Mouse (Mus musculus) urinary bladder, postnatal 0 days (tissue): ENCODE data around the gene Ppp1r3e. TPM values are rescaled to one million over a fixed set of nuclear protein-coding genes. Genes with fewer than 3 reads are reported as not detected.

ENCODE experiments used
- polyA plus RNA-seq: library from polyadenylated mRNA; unstranded; fragments of >200 nt; fragmentation: Nextera tagmentation; extraction: Ambion mirVana; gene quantifications from 2 replicates; pipeline ENCODE4 v1.2.1, GENCODE M21; 2015

Ppp1r3e gene
- polyA plus RNA-seq = 0.62 and 1.3 TPM in 2 replicates

DNA sequence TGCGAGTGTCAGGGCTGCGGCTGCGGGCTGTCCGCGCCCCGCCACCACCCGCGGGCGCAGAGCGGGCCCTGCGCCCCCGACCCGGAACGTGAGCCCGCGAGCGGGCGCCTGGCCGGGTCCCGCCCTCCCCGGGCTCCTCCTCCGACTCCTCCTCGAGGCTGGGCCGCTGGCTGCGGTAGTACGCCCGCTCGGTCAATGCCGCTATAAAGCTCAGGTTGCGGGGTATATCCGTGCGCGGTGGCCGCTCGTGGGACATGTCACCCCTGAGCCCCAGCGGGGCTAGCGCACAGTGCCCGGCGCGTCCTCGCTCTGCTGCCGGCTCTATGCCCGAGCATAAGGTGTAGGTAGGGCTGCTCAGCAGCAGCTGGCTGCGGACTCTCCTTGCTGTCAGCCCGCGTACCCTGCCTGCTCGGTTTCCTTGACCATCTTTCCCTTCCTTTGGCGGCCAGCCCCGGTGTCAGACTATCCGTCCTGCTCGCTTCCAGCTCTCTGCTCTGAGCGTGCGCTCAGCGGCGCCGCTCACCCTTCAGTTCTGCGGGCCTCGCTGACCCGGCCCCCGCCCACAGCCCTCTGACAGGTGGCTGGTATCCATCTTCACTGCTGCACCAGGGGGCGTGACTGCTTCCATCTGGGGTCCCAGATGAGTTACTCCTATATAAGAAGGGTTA, at the start of gene Ppp1r3e:
TSS of gene Ppp1r3e (minus strand) at position 503 of the 668 bp plus-strand sequence.

DNA sequence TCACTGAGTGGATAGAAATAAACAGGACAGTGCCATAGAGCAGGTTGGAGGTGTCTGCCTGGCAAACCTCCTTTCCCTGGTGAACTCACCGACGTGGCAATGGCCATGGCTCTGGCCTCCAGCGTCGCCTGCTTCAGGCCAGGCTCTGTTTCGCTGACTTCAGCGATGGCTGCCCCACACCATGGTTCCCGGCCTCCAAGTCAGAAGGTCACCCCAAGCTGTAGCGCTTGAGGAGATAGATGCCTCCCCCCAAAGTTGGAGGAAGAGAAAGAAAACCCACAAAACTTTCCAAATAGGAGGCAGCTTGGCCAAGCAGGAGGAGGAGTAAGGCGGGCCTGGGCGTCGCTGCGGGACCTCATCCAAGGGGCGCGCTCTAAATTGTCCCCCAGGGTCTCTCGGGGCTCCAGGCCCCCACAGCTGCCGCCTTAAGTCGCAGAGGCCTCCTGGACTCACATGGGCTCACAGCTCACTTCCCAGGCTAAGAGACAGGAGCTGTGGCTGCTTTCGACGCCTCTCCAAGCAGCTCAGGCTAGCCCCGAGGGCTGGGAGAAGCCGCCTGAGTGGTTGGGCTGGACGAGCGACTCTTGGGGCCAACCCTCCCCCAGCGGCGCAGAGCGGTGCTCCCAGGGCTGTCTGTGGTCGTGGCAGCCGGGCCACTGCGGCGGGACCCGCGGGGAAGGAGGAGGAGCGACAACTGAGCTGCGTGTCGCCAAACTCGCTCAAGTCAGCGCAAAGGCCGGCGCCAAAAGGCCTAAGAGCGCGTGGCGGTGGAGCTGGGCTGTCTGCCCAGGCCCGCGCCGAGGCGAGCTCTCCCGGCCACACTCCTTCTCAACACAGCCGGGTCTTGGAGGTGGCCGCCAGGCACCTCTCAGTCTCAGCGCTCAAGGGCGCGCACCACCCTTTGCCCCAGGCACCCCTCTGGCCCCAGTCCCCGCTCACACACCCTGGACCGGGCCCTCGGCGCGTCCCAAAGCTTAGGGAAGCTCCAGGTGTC, 48.3 kb upstream of the Ppp1r3e start, which contains the start of gene Efs:
TSS of gene Efs (minus strand) at position 778 of the 994 bp plus-strand sequence.

DNA sequence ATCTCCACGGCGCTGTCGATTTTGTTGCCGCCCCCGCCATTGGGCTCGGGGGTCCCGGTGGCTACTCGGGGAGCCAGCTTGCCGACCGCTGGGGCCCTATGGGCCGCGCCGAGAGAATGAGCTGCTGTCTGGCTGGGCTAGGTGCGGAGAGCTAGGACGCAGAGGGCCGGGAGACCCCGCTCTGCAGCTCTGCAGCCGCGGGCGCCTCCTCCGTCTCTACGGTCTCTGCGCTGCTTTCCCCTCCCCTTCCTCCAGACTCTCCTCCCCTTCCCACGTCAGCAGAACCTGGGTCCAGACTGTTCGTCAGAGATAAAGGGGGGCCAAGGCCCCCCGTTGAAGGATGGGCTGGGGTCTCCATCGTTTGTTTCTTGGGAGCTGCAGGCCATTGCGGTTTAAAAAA, 35.5 kb upstream of the Ppp1r3e start, which contains the start of gene Slc22a17:
TSS of gene Slc22a17 (minus strand) at position 247 of the 400 bp plus-strand sequence.

DNA sequence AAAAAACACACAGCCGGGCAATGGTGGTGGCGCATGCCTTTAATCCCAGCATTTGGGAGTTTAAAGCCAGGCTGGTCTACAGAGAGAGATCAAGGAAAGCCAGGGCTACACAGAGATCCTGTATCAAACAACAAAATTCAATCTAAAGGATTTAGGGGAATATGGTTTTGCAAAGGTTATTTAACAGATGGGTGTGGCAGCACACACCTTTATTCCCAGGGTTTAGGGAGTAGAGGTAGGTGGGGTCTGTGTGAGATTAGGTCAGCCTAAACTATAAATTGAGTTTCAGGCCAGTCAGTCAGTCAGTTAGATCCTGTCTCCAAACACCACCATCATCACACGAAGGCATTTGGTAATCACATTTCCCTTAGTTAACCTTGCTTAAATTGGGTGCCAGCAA, 14.8 kb upstream of the Ppp1r3e start, which contains the start of gene Pabpn1:
TSS of gene Pabpn1 (plus strand) at position 301 of the 400 bp plus-strand sequence.

DNA sequence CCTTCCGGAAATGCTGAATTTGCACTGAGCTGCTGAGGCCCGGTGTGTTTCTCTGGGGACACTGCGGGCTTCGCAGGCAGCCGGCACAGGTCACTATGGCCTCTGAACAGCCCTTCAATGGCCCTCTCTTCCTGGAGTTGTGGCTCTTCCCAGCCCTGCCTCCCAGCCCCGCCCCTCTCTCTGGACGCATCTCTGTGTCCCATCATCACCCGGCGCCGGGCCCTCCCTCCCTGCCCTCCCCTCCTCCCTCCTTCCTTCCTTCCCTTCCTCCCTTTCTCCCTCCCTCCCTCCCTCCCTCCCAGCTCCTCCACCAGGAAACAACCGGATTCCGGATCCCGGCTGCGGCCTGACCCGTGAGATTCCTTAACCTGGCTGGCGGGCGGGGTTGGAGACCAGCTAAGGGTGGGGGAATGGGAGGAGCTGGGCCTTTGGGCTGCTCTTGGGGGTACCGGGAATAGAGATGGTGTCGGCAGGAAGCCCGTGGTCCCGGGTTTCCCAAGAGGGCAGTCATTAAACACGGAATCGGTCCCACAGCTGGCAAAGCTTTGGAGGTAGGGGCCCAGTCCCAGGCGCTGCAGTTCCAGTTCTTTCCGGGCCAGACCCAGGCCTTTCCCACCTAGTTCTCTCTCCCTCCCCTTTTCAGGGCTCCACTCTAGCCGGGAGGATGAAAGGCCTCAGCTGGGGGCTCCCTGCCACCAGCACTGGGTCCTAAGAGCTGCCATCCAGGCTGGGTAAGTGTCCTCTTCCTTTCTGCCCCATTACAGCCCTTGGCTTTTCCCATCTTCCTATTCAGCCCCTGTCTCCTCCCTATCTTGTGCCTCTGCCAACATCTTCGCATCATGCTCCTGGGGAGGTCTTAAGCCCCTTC, 6.0 kb upstream of the Ppp1r3e start, which contains the start of the genes Bcl2l2 and Gm20521:
TSS of gene Bcl2l2 (plus strand) at position 224 of the 868 bp plus-strand sequence.
TSS of gene Gm20521 (plus strand) at position 288 of the 868 bp plus-strand sequence.

DNA sequence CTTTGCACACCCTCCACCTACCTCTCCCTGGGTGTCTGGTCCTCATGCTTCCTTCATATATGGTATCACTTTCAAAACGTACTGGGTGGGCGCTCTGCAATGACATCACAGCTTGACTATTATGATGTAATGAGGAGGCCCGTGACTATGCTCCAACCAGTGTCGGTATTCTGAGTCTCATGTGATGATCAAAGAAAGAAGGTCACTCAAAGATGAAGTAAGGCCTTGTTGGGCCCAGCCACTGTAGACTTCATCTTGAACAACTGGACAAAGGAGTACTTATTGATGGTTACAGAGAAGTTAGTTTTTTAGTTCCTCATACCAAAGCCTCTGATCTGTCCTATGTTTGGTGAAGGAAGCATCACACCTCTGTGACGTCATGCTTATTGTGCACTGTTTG, 6.5 kb downstream of the Ppp1r3e start, which contains the start of gene Homez:
TSS of gene Homez (minus strand) at position 101 of the 400 bp plus-strand sequence.

Other genes with a start within 250 kb of the Ppp1r3e start
- gene Gm17606, start 236.6 kb downstream of the Ppp1r3e start, polyA plus RNA-seq = not detected in 2 replicates
- 0.59 and 0.66 TPM in 2 replicates for gene Cdh24, start 236.2 kb downstream of the Ppp1r3e start, polyA plus RNA-seq
- gene 1700123O20Rik, start 191.3 kb downstream of the Ppp1r3e start, polyA plus RNA-seq = 57.6 and 58.6 TPM in 2 replicates
- gene Acin1, start 190.6 kb downstream of the Ppp1r3e start, polyA plus RNA-seq = 50.8 and 54.6 TPM in 2 replicates
- gene Gm29776, start 178.7 kb downstream of the Ppp1r3e start, polyA plus RNA-seq = 0.13 TPM in 1 of 2 replicates, not detected in the other
- gene Cebpe, start 165.4 kb downstream of the Ppp1r3e start, polyA plus RNA-seq = 0.10 TPM in 1 of 2 replicates, not detected in the other
- 12.7 and 14.8 TPM in 2 replicates for gene Slc7a8, start 95.6 kb downstream of the Ppp1r3e start, polyA plus RNA-seq
- gene Rnf212b, start 63.4 kb downstream of the Ppp1r3e start, polyA plus RNA-seq = not detected in 2 replicates
- gene Homez, start 6.6 kb downstream of the Ppp1r3e start, polyA plus RNA-seq = 4.1 and 5.4 TPM in 2 replicates
- 4.2 and 4.4 TPM in 2 replicates for gene Bcl2l2, start 5.8 kb upstream of the Ppp1r3e start, polyA plus RNA-seq
- gene Gm20521, start 5.9 kb upstream of the Ppp1r3e start, polyA plus RNA-seq = 0.26 and 0.69 TPM in 2 replicates
- gene Pabpn1, start 14.9 kb upstream of the Ppp1r3e start, polyA plus RNA-seq = 46.7 and 52.4 TPM in 2 replicates
- 14.4 and 15.9 TPM in 2 replicates for gene Slc22a17, start 35.6 kb upstream of the Ppp1r3e start, polyA plus RNA-seq
- gene Efs, start 48.6 kb upstream of the Ppp1r3e start, polyA plus RNA-seq = 12.7 and 14.5 TPM in 2 replicates
- not detected in 2 replicates for gene Il25, start 55.1 kb upstream of the Ppp1r3e start, polyA plus RNA-seq
- 0.82 and 0.99 TPM in 2 replicates for gene Cmtm5, start 58.7 kb upstream of the Ppp1r3e start, polyA plus RNA-seq
- gene Myh6, start 89.4 kb upstream of the Ppp1r3e start, polyA plus RNA-seq = 2.6 and 2.9 TPM in 2 replicates
- not detected in 2 replicates for gene Gm17428, start 99.4 kb upstream of the Ppp1r3e start, polyA plus RNA-seq
- 4.0 and 7.6 TPM in 2 replicates for gene Myh7, start 117.1 kb upstream of the Ppp1r3e start, polyA plus RNA-seq
- gene Ngdn, start 137.9 kb upstream of the Ppp1r3e start, polyA plus RNA-seq = 54.0 and 55.3 TPM in 2 replicates
- gene Zfhx2, start 214.8 kb upstream of the Ppp1r3e start, polyA plus RNA-seq = 0.49 and 0.51 TPM in 2 replicates
- 11.9 and 13.8 TPM in 2 replicates for gene Thtpa, start 217.2 kb upstream of the Ppp1r3e start, polyA plus RNA-seq
- gene Ap1g2, start 229.0 kb upstream of the Ppp1r3e start, polyA plus RNA-seq = 13.1 and 15.8 TPM in 2 replicates
- 0.75 and 0.77 TPM in 2 replicates for gene Jph4, start 239.4 kb upstream of the Ppp1r3e start, polyA plus RNA-seq